Mouse (Mus musculus) common myeloid progenitor, adult 5-6 weeks (primary cell): ENCODE measurements around the gene Tcl1b3. TPM values are rescaled to one million over a fixed set of nuclear protein-coding genes. Genes with fewer than 3 reads are reported as not detected.
A peak's percentile ranks its signal among the peaks of the same experiment; 100 is the strongest.

ENCODE experiments used
- ATAC-seq: replicated peaks from 2 replicates; pipeline ENCODE4 v1.8.0; 2016; ENCODE audit warnings: low read depth, mild to moderate bottlenecking, moderate TSS enrichment, inconsistent platforms; ENCODE audit not compliant: poor library complexity, severe bottlenecking
- total RNA-seq: library from RNA; stranded (forward); fragments of 200-1000, 187-1606 nt; gene quantifications from 2 replicates; pipeline ENCODE4 v1.2.3, GENCODE M21; 2017

Tcl1b3 gene
- total RNA-seq, 1 experiment from 2014 or later: not detected

GRCm38 (mm10) chr12:105224621-105225320 is 33.9 kb downstream of the Tcl1b3 start:
- ATAC-seq: no peak

- ATAC-seq: no peak
These were observed 43.5 kb downstream of the Tcl1b3 start for GRCm38 (mm10) chr12:105234362-105234761.

GRCm38 (mm10) chr12:105235091-105235490 is 44.2 kb downstream of the Tcl1b3 start:
- ATAC-seq: peak; percentile 71

DNA sequence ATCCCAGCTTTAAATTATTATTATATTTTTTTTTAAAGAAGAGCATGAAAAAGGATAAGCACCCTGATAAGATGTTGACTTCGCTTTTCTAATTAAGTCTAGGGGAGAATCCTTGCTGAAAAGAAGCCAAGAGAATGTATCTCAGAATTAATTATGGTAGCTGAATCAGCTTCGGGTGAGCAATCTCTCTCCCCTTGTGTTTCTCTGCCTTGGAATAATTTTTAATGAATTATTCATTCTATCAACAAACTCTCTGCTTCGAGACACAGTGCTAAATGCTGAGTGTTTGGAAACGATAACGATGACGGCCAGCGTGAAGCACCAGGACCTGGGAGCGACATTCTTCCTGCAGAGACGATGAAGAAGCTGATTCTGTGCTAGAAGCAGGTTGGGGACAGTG is 48.2 kb downstream of the Tcl1b3 start:
- ATAC-seq: no peak

Other genes starting within 250 kb of the Tcl1b3 start
- gene Syne3, start 181.2 kb upstream of the Tcl1b3 start, total RNA-seq: 23.0 and 25.3 TPM in 2 replicates
- gene Glrx5, start 158.4 kb upstream of the Tcl1b3 start, total RNA-seq: 30.1 and 42.8 TPM in 2 replicates
- not detected in 2 replicates for gene Tcl1b2, start 45.0 kb upstream of the Tcl1b3 start, total RNA-seq
- not detected in 2 replicates for gene Tcl1b1, start 31.4 kb upstream of the Tcl1b3 start, total RNA-seq
- not detected in 2 replicates for gene Tcl1b5, start 14.7 kb upstream of the Tcl1b3 start, total RNA-seq
- not detected in 2 replicates for gene Tcl1b4, start 10.9 kb downstream of the Tcl1b3 start, total RNA-seq
- gene Tcl1, start 31.8 kb downstream of the Tcl1b3 start, total RNA-seq: not detected in 2 replicates
- gene Tunar, start 142.8 kb downstream of the Tcl1b3 start, total RNA-seq: not detected in 2 replicates